Mouse (Mus musculus) duodenum, adult 2 months (tissue): ENCODE results near the gene Rest. TPM values are rescaled to one million over a fixed set of nuclear protein-coding genes. Genes with fewer than 3 reads are reported as not detected.

Experiments used
- polyA plus RNA-seq: library from polyadenylated mRNA; depleted of rRNA; stranded (reverse); fragments of >200 nt; gene quantifications from 2 replicates; pipeline ENCODE4 v1.2.3, GENCODE M21; 2012; ENCODE audit warnings: low replicate concordance; rRNA removed

Rest gene
- polyA plus RNA-seq = 1.2 and 2.8 TPM in 2 replicates

GRCm38 (mm10) chr5:77265081-77265670 lies at the start of gene Rest:
Rest (plus strand) TSS chr5:77265491.

DNA sequence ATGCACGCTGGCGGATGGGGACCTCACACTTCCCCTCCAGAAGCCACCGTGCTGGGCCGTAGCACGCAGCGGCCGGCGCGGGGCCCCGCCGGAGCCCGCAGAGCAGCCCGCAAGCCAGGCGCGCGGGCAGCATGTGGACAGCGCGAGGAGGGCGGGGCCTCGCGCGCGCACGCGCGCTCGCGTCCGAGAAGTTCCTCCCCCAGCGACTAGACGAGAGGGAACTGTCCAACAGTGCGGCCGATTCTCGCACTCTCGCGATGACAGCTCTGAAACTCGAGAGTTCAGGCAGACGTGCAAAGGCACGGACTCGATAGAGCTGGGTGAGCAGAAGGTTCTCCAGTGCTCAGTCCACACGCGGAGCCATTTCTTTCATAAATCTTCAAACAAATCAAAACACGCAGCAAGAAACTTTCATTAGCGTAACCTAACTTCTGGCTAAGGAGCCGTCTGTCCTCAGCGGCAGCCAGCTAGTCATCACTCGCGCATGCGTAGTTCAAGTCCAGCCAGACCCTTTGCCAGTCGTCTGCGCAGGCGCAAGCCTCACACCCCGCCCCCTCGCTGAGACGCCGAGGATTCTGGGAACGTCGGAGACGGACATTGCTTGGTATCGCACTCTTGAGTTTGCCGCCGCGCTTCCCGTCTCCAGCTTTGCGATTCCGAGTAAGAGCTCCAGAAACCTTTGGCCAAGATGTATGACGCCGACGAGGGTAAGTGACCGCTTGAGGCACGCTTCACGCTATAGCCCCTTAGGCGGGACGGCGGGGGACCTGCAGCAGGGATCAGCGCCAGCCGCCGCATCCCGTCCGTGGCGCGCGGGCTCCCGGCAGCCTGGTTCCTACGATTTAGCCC lies 44.9 kb downstream of the Rest start, which contains the start of the genes Noa1 and Polr2b:
Gene Noa1 (minus strand): TSS at position 161 of the 849 bp plus-strand sequence.
Gene Polr2b (plus strand): TSS at position 224 of the 849 bp plus-strand sequence.

Other genes with a start within 250 kb of the Rest start
- 0.19 and 1.4 TPM in 2 replicates for gene Thegl, start 249.5 kb upstream of the Rest start, polyA plus RNA-seq
- 110 and 177 TPM in 2 replicates for gene Hopx, start 150.4 kb upstream of the Rest start, polyA plus RNA-seq
- not detected in 2 replicates for gene Spink2, start 54.0 kb upstream of the Rest start, polyA plus RNA-seq
- gene Noa1, start 44.6 kb downstream of the Rest start, polyA plus RNA-seq = 11.4 and 11.5 TPM in 2 replicates
- gene Polr2b, start 44.7 kb downstream of the Rest start, polyA plus RNA-seq = 1.6 and 9.7 TPM in 2 replicates
- gene Igfbp7, start 142.6 kb downstream of the Rest start, polyA plus RNA-seq = 653 and 1,786 TPM in 2 replicates